Mouse (Mus musculus): ENCODE results near the gene Dennd2d. TPM values are rescaled to one million over a fixed set of nuclear protein-coding genes. Genes with fewer than 3 reads are reported as not detected.
A peak's percentile ranks its signal among the peaks of the same experiment; 100 is the strongest.

Dennd2d gene
- total RNA-seq (2017) = 72.7 and 76.0 TPM in 2 replicates

DNA sequence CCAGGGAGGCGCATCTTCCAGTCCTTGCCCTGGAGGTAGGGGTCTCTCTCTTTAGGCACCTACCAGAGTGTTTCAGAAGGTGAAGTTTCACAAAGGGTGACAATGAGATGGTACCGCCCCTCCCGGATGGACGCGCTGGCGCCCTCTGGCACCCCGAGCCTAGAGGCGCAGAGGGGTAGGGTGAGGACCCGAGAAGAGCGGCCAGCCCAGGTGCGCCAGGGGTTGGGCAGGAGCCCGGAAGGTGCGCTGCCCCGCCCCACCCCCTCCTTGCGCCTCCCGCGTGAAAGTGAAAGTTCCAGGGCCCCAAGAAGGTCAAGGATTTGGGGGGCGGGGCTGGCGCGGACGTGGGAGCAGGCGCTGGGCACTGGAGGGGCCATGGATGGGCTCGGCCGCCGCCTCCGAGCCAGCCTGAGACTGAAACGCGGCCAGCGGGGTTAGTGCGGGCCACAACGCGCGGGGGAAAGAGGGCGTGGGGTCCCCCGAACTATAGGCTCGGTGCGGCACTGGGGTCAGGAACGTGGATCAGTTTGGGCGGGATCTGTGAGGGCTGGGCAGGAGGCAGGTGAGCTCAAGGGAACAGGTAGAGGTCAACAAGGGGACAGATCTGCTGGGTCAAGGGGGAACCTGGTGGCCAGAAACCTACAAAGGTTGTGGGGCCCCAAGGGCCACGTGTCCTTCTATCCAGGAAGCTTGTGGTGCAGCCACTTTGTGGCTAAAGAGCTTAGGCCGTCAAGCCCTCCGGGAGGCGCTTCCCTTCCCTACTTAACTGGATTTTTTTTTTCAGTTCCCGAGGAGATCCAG, at the start of gene Dennd2d:
TSS of gene Dennd2d (plus strand) at position 125 of the 801 bp plus-strand sequence.
- ATAC-seq (ENCODE audit: extremely low read depth, insufficient number of reproducible peaks, low FRiP score, poor library complexity, severe bottlenecking) = peak; percentile 74

DNA sequence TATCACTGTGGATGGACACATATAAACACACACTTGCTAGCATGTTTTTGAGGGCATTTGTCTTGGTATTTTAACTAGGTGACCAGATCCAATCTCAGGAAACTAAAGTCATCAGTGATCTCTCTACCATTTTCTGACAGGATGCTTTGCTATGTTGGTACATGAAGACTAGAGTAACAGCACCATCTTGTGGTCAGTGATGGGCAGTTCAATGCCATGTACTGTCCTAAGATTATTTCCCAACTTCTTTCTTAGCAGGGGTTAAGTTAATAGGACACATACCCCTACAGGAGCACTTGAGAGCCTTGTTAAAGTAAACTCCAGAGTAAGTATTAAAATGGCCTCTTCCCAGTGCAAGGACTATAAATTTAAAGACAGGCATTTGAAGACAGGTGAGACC, 33.6 kb upstream of the Dennd2d start:
- peak; percentile 87 for ATAC-seq (ENCODE audit: extremely low read depth, insufficient number of reproducible peaks, low FRiP score, poor library complexity, severe bottlenecking)

DNA sequence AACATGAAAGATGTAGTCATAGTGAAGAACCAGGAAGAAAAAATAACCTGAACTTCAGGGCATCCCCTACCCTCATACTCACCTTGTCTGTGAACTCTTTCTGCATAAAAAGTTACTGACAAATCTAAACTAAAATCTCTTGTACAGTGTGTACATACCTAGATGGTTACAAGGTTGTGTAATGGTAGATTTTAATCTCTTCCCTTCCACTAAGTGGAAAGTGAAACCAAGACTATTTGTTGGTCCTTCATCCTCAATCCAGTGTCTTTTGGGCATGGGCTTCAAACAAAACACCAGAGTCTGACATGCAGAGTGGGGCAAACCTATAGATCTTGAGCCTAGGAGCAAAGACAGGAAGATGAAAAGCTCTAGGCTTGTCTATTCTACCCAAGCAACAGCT, 33.2 kb upstream of the Dennd2d start:
- ATAC-seq (ENCODE audit: extremely low read depth, insufficient number of reproducible peaks, low FRiP score, poor library complexity, severe bottlenecking) = no peak

DNA sequence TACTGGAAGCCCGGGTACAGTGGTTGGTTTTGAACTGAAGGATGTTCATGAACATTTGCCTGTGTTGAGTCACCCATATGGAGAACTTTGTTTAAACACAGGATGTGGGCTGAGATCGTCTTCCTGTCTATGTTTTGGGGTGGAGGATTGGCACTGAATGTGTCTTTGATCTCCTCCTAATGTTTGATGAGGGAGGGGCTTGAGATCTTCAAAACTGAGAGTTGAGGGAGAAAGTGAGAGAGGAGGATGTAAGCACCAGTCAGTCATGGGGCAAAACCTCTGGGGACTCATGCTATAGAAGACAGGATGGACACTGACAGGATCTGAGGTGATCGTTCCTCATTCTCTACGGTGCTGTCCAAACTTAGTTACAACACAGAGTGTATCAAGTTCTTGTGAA, 32.6 kb upstream of the Dennd2d start:
- ATAC-seq (ENCODE audit: extremely low read depth, insufficient number of reproducible peaks, low FRiP score, poor library complexity, severe bottlenecking) = peak; percentile 78

DNA sequence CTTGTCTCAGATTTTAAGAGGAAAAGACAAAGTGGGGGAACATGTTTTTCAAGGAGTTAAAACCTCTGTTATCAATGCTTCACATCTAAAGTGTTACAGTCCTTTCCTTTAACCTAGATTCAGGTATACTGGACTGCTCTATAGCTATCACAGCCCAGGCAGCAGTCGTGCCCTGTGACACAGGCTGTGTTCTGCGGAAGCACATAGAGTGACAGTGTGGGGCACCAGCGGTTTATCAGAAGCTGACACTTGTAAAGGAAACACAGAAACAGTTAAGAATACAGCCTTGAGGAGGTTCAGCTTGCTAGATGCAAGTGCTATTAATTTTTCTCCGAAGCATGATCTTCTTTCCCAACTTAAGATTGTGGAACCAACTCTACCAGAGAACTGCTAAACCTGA, 29.6 kb upstream of the Dennd2d start:
- ATAC-seq (ENCODE audit: extremely low read depth, insufficient number of reproducible peaks, low FRiP score, poor library complexity, severe bottlenecking) = no peak

DNA sequence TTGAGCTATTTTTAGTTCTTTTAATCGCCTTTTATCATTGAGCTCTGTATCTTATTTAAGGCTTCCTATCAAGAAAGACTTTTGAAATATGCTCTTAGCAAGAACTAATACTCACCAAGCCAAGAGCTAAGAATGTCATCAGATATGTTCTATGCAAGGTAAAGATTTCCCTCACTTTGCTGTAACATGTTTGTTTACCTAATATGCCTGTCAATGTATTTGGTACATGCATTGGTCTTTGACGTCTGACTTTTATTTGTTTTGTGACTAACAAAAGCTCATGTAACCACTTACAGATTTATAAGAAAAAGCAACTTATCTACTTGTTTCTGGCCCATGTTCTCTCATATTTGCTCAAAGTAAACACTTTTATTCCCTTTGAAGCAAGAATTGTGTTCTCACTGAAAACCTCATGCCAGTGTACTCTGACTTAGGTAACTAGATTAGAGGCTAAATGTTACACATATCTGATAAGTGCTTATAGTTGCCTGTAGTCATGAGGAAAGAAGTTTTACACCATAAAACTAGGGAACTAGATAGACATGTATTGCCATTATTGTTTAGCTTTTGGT, 24.8 kb upstream of the Dennd2d start:
- no peak for ATAC-seq (ENCODE audit: extremely low read depth, insufficient number of reproducible peaks, low FRiP score, poor library complexity, severe bottlenecking)

DNA sequence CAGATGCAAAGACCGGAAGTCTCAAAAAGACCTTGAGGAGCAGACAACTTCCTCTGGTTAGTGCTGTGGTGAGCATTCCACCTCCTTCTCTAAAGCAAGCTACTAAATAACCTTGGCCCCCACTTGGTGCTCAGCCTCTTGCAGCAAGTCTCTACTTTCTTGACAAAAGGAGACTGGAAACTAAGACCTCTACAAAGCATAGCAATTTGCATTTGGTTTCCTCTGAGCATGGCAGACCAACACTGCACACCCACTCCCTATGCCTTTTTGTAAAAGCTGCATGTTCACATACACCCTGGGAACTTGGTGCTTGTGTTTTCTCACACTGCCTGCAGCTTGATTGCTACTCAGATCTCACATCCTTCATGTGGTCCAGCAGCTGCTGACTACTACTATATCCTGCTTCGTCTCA, 20.1 kb upstream of the Dennd2d start:
- peak; percentile 53; the same call in 1 of the 2 replicates for ATAC-seq (ENCODE audit: extremely low read depth, insufficient number of reproducible peaks, low FRiP score, poor library complexity, severe bottlenecking)

DNA sequence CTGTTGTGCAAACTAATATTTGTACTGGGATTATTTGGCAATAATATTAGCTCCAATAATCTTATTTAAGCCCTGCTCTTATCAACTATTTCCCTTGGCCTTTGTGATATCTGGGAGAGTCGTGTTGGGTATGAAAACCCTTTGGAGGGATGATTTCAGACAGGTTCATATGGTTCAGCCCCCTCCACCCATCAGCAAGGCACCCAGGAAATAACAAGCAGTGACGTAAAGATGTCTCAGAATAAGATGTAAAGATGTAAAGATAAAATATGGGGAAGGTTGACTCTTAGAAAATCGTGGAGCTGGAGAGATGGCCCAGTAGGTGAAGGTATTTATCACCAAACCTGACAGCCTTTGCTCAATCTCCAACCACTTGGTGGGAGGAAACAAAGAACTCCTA, 19.7 kb upstream of the Dennd2d start:
- ATAC-seq (ENCODE audit: extremely low read depth, insufficient number of reproducible peaks, low FRiP score, poor library complexity, severe bottlenecking) = no peak

DNA sequence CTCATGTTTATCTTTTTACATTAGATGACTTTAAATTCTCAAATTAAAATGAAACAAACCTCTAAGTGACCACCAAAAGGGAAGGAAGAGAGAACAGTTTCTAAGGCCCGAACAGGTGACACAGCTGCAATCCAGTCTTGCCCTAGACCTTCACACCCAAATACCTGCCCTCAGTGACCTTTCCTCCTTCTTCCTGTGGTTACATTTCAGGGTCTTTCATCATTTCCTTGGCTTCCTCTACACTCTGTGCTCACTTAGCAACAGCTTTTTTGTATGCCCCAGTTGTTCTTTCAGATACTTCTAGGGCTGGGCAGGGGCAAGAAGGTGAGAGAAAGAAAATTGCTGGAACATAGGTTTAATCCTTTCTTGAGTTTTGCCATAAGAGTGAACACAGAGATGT, 17.5 kb upstream of the Dennd2d start:
- ATAC-seq (ENCODE audit: extremely low read depth, insufficient number of reproducible peaks, low FRiP score, poor library complexity, severe bottlenecking) = no peak

DNA sequence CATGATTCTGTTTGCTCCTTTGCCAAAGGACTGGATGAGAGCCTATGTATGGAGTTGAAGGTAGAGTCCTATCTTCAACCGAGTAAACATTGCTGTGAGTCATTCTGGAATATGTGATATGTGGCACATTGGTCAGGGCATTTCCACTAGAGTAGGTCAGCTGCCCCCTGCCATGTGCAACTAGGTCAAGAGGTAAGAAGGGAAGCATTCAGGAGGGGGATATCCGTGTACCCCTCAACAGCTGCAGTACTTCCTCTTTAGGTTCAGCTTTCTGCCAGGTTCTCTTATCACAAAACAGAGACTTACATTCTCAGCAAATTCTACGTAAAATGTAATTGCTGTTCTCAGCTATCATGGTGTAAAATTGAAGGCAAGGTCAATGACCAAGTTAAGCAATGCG, 8.0 kb upstream of the Dennd2d start:
- ATAC-seq (ENCODE audit: extremely low read depth, insufficient number of reproducible peaks, low FRiP score, poor library complexity, severe bottlenecking) = peak; percentile 44; the same call in 1 of the 2 replicates

DNA sequence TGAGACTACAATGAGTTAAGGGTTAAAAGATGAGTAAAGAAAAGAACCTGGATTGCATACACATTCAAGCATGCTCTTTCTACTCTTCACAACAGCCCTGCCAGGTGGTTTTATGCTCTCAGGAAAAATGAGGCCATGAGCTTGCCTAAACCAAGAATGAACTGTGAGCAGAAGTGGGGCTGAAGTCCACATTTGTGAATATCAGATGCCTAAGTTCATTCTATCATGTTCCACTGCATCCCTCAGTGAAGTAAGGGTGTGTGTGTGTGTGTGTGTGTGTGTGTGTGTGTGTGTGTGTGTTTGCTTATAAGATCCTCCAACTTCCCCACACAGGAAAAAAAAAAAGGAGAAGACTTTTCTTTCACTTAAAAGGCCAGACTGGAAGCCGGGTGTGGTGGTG, 5.3 kb upstream of the Dennd2d start:
- no peak for ATAC-seq (ENCODE audit: extremely low read depth, insufficient number of reproducible peaks, low FRiP score, poor library complexity, severe bottlenecking)

DNA sequence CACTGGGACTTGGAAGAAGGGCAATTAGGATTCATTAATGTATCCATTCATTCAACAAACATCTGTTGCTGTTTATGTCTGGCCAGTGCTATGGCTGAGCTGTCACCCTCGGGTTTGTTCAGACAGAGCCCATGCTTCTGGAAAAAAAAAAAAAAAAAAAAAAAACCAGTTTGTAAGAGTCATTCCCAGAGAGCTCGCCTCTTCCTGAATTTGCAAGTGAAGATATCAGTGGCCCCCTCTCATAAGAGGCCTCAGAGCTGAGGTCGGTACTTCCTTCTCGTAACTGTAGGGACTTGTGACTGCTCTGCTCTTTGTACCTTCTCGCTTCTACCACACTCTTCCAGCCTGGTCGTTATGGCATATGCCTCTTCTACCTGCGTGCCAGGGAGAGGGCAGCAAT, 1.1 kb downstream of the Dennd2d start:
- ATAC-seq (ENCODE audit: extremely low read depth, insufficient number of reproducible peaks, low FRiP score, poor library complexity, severe bottlenecking) = peak; percentile 21

DNA sequence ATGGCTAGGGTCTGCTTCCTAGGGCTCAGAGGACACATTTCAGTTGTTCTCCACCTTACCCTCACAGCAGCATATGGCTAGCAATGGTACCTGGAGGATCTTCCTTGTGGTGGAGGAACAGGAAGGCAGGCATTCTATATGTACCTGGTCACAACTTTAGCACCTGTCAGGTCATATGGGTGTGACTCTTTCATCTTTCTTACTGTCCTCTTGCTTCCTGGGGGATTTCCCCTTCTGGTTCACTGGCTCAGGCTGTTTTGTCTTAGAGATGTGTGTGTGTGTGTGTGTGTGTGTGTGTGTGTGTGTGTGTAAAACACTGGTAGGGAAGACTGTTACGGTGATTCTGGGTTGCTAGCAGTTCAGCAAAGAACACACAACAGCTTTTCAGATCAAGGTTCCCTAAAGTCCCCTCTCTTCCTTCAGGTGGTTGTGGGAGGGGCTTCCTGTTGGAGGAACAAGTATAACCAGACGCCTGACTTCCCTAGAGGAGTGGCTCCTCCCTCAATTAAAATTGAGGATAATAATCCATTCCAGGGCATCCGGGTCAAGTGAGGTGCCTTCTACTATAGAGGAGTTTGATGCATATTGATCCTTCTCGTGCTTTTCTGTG, 1.7 kb downstream of the Dennd2d start:
- peak; percentile 39 for ATAC-seq (ENCODE audit: extremely low read depth, insufficient number of reproducible peaks, low FRiP score, poor library complexity, severe bottlenecking)

DNA sequence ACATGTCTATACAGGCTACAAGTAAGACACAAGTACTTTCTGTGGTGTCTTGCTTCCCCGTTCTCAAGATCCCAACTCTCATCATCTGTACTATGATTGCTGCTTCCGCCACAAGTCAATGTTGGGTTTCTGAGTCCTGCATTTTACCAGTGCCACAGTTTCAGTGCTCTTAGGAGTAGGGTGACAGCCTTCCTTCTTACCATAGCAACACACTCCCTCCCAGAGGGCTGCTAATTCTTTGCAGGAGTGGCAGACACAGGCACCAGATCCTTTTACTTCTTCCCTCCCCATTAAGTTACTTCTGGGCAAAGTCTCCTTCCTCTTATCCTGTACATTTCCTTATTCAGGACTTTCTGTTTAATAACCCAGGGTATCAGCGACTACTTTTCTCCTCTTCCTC, 2.7 kb downstream of the Dennd2d start:
- no peak for ATAC-seq (ENCODE audit: extremely low read depth, insufficient number of reproducible peaks, low FRiP score, poor library complexity, severe bottlenecking)

DNA sequence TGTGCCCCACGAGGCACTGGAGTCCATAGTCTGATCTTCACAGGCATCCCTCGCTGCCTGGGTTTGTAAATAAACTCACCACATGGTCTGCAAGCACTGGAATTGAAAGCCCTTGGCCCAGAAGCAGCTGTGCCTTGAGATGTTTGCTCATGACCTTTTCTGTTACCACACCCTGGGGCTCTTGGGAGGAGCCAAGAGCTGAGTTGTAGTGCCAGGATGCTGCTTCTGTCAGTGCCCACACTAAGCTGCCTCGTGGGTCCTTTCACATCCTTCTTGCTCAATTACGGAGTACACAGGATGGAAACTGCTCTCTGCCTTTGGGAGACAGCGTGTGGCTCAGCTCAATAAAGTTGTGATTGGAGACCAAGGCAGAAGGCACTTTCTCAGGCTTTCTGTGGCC, 3.6 kb downstream of the Dennd2d start:
- ATAC-seq (ENCODE audit: extremely low read depth, insufficient number of reproducible peaks, low FRiP score, poor library complexity, severe bottlenecking) = no peak

DNA sequence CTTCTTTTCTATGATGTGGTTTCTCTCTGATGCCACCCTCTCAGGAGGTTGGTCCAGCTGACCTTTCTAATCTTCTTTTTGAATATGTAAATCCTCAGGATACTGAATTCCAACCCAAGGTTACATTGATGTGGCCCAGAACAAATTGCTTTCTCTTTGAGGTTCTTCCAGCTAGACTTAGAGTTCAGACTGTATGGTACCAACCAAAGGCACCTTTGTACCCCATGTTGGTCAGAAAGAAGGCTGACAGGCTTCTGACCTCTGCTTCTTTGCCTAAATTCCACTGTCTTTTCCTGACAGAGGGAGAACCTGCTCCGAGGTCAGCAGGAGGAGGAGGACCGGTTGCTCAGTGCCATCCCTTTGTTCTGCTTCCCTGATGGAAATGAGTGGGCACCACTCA, 5.3 kb downstream of the Dennd2d start:
- no peak for ATAC-seq (ENCODE audit: extremely low read depth, insufficient number of reproducible peaks, low FRiP score, poor library complexity, severe bottlenecking)

DNA sequence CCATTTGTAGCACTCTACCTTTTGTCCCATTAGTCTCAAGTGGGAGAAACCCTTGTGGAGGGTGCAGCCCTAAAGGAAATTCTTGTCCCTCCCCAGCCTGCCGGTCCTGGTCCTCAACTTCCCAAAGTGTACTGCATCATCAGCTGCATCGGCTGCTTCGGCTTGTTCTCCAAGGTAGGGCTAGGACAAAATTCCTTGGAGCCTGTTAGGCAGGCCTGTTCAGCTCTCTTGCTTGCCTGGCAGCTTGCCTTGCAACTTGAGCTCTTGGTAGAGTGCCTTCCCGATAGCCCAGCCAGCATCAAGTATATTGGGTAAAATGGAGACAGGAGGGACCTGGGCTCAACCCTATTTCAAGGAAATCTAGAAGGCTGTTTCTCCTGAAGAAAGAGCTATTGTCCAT, 8.0 kb downstream of the Dennd2d start:
- no peak for ATAC-seq (ENCODE audit: extremely low read depth, insufficient number of reproducible peaks, low FRiP score, poor library complexity, severe bottlenecking)

DNA sequence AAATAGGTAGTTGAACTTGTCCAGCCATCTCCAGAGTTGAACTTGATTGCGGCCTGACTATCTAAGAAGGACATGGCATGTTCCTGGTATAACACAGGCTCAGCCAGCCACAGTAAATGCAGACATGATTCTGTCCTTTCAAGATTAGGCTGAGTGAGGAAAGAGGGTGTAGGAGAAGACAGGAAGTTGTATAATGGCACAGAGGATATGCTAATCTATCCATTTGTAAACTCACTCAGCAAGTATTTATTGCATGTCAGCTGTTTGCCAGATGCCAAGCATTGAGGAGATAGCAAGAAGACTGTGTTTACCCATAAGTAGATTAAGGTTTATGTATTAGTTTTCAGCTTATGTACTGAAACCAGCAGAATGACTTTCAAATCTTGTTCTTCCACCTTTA, 10.5 kb downstream of the Dennd2d start:
- ATAC-seq (ENCODE audit: extremely low read depth, insufficient number of reproducible peaks, low FRiP score, poor library complexity, severe bottlenecking) = no peak

DNA sequence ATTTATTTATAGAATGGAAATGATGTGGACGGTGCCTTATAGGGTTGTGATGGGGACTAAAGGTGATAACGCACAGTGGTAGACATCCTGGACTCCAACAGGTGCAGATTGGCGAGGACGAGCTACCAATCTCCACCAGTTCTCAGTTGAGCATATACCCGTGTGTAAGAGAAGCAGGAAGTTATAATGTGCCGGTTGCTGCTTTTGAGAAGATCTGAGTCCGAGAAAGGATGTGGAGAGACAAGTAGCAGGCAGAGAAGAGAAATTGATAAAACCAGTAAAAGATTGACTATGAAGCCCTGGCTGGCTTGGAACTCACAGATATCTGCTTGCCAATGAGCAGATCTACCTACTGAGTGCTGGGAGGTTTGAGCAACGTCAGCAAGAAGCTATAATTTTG, 11.0 kb downstream of the Dennd2d start:
- no peak for ATAC-seq (ENCODE audit: extremely low read depth, insufficient number of reproducible peaks, low FRiP score, poor library complexity, severe bottlenecking)

DNA sequence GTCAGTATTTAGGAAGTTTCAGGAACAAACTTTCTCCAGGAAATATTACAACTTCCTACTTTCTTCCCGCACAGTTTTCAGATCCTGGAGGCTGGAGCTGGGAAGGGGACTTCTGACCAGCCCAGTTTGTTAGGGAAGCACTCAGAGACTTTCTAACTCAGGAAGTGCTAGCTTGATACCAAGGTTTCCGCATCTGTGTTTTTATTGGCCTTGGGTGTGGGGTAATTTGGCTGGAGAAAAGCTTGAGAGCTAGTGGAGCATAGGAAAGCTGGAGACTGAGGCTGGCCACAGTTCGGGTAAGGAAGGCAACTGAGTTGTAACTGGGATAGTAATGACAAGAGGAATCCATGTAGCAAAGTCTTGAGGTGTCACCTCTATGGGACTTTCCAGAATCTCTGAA, 11.7 kb downstream of the Dennd2d start:
- no peak for ATAC-seq (ENCODE audit: extremely low read depth, insufficient number of reproducible peaks, low FRiP score, poor library complexity, severe bottlenecking)
